Mouse (Mus musculus) lung, postnatal 0 days (tissue): Measurements from ENCODE around the gene Cd248. TPM values are rescaled to one million over a fixed set of nuclear protein-coding genes. Genes with fewer than 3 reads are reported as not detected.

Experiments used
- ATAC-seq: fragments of 200-750 bp; cut with Nextera tagmentation; 2 replicates; pipeline ENCODE4 v1.8.0; 2017; ENCODE audit warnings: moderate library complexity
- DNase-seq: peaks from one replicate; pipeline ENCODE4 v3.0.0-alpha.2; 2016; ENCODE audit warnings: low spot score
- H3K27ac ChIP-seq: fragments of 300-500 bp; sonication (generic); 2 replicates; pipeline ENCODE4 v1.5.1; 2014; ENCODE audit warnings: antibody characterized with exemption, mild to moderate bottlenecking, low read length, mixed read lengths
- H3K27me3 ChIP-seq: fragments of 300-500 bp; sonication (generic); replicated peaks from 2 replicates; pipeline ENCODE4 v1.6.1; 2014; ENCODE audit warnings: low read length, mixed read lengths; ENCODE audit not compliant: insufficient read depth
- H3K36me3 ChIP-seq: fragments of 300-500 bp; sonication (generic); 2 replicates; pipeline ENCODE4 v1.6.1; 2014; ENCODE audit warnings: low read length, mixed read lengths; ENCODE audit not compliant: insufficient read depth
- H3K4me1 ChIP-seq: fragments of 300-500 bp; sonication (generic); 2 replicates; pipeline ENCODE4 v1.6.1; 2014; ENCODE audit warnings: antibody characterized with exemption, low read depth, low read length, mixed read lengths; ENCODE audit not compliant: insufficient read depth
- H3K4me2 ChIP-seq: fragments of 300-500 bp; sonication (generic); replicated peaks from 2 replicates; pipeline ENCODE4 v1.6.1; 2014; ENCODE audit warnings: low read depth, mild to moderate bottlenecking, low read length, moderate library complexity, mixed read lengths
- H3K4me3 ChIP-seq: fragments of 300-500 bp; sonication (generic); 2 replicates; pipeline ENCODE4 v1.5.1; 2014; ENCODE audit warnings: low read depth, low read length
- H3K9ac ChIP-seq: fragments of 300-500 bp; sonication (generic); replicated peaks from 2 replicates; pipeline ENCODE4 v1.6.1; 2014; ENCODE audit warnings: low read depth, mild to moderate bottlenecking
- H3K9me3 ChIP-seq: fragments of 300-500 bp; sonication (generic); 2 replicates; pipeline ENCODE4 v1.6.1; 2016; ENCODE audit warnings: low read length, mixed read lengths
- CTCF ChIP-seq: IDR thresholded peaks from 2 replicates; pipeline ENCODE4 v1.5.1; 2016; ENCODE audit warnings: antibody characterized with exemption, mild to moderate bottlenecking
- EP300 ChIP-seq: IDR thresholded peaks from 2 replicates; pipeline ENCODE4 v1.6.1; 2016; ENCODE audit warnings: antibody characterized with exemption, mild to moderate bottlenecking, control low read depth
- WGBS: fragments of 180-500 bp; shearing (Covaris S2); extraction: QIAGEN DNeasy Blood & Tissue Kit; methylation state at CpG from one replicate; pipeline ENCODE4 v1.1.7; 2014; 5-methylcytosine and 5-hydroxymethylcytosine counted together
- polyA plus RNA-seq: library from polyadenylated mRNA; unstranded; fragments of >200 nt; fragmentation: Nextera tagmentation; extraction: Ambion mirVana; gene quantifications from 2 replicates; pipeline ENCODE4 v1.2.1, GENCODE M21; 2015

The Cd248 gene
- polyA plus RNA-seq, 1 experiment from 2014 or later = 25.1 TPM

- 81% methylated on average over 4 of the region's 4 CpGs for WGBS
- Histone ChIP-seq H3K27ac (no peak overlapping the region), H3K4me1 (peaks cover 4% of the 10 kb centered on the region), H3K36me3 (no peaks in the 10 kb centered on the region), H3K4me3 (no peak overlapping the region), H3K4me2 (no peak overlapping the region), H3K9ac (no peak overlapping the region), H3K9me3 (no peaks in the 10 kb centered on the region), H3K27me3 (no peaks in the 10 kb centered on the region)
- ATAC-seq = no peak
- TF ChIP-seq EP300 (no peak), CTCF (no peak)
- DNase-seq = no peak
Observed at GRCm38 (mm10) chr19:5036577-5036976, 31.3 kb upstream of the Cd248 start.

GRCm38 (mm10) chr19:5037678-5038571 lies 30.0 kb upstream of the Cd248 start:
- peak; percentile 50 for DNase-seq
- Histone ChIP-seq H3K4me1 (peaks cover 4% of the 10 kb centered on the region), H3K4me2 (peak overlapping the region; percentile 77), H3K9me3 (no peaks in the 10 kb centered on the region), H3K27ac (no peak overlapping the region), H3K4me3 (peak overlapping the region; percentile 67), H3K9ac (peak overlapping the region; percentile 83; the same call in 1 of the 2 replicates), H3K27me3 (no peaks in the 10 kb centered on the region), H3K36me3 (no peaks in the 10 kb centered on the region)
- TF ChIP-seq CTCF = peak; percentile 0; the same call in 1 of the 2 replicates
- TF ChIP-seq EP300 = no peak
- 2% methylated on average over 32 of the region's 32 CpGs for WGBS
- peak; percentile 15; the same call in 1 of the 2 replicates for ATAC-seq

GRCm38 (mm10) chr19:5038709-5039156 lies 29.1 kb upstream of the Cd248 start, which contains the start of the genes B4gat1 and AC124502.3:
Gene B4gat1, plus strand, starts transcription at chr19:5038826.
Gene AC124502.3, plus strand, starts transcription at chr19:5038891.
- TF ChIP-seq EP300 (no peak), CTCF (peak; percentile 67)
- Histone ChIP-seq H3K4me2 (peak within 1 kb of the TSS; percentile 77), H3K27ac (peak within 1 kb of the TSS; percentile 40; the same call in 1 of the 2 replicates), H3K4me1 (peaks cover 4% of the 10 kb centered on the region), H3K9ac (peak within 1 kb of the TSS; percentile 83), H3K36me3 (no peaks in the 10 kb centered on the region), H3K9me3 (no peaks in the 10 kb centered on the region), H3K4me3 (peak within 1 kb of the TSS; percentile 67), H3K27me3 (no peaks in the 10 kb centered on the region)
- DNase-seq = peak; percentile 94
- WGBS = 3% methylated on average over 35 of the region's 44 CpGs
- ATAC-seq = peak; percentile 88

GRCm38 (mm10) chr19:5039301-5040114 lies 28.4 kb upstream of the Cd248 start:
- Histone ChIP-seq H3K4me1 (peaks cover 4% of the 10 kb centered on the region), H3K27ac (no peak overlapping the region), H3K9ac (peak overlapping the region; percentile 83), H3K4me3 (peak overlapping the region; percentile 67), H3K9me3 (no peaks in the 10 kb centered on the region), H3K27me3 (no peaks in the 10 kb centered on the region), H3K4me2 (peak overlapping the region; percentile 77), H3K36me3 (no peaks in the 10 kb centered on the region)
- TF ChIP-seq CTCF (no peak), EP300 (no peak)
- peak; percentile 11; the same call in 1 of the 2 replicates for ATAC-seq
- DNase-seq = no peak
- 12% methylated on average over 41 of the region's 41 CpGs for WGBS

- Histone ChIP-seq H3K9ac (peak within 1 kb of the TSS; percentile 72), H3K4me3 (peak within 1 kb of the TSS; percentile 84), H3K27me3 (no peaks in the 10 kb centered on the region), H3K4me2 (peak within 1 kb of the TSS; percentile 79), H3K27ac (peak within 1 kb of the TSS; percentile 85), H3K4me1 (peaks cover 4% of the 10 kb centered on the region), H3K9me3 (no peaks in the 10 kb centered on the region), H3K36me3 (no peaks in the 10 kb centered on the region)
- WGBS = 3% methylated on average over 40 of the region's 40 CpGs
- TF ChIP-seq EP300 = no peak
- no peak for TF ChIP-seq CTCF
- ATAC-seq = peak; percentile 89
- DNase-seq = peak; percentile 96
Observed at GRCm38 (mm10) chr19:5040862-5041523, 26.9 kb upstream of the Cd248 start, which contains the start of gene Brms1. Gene Brms1, plus strand, starts transcription at chr19:5041354.
